Mouse (Mus musculus) monocyte, adult 5-6 weeks (primary cell): ENCODE measurements around the gene Slc8a1. TPM values are rescaled to one million over a fixed set of nuclear protein-coding genes. Genes with fewer than 3 reads are reported as not detected.

ENCODE experiments used
- ATAC-seq: fragments of 153-309, 156-312 bp; replicated peaks from 2 replicates; pipeline ENCODE4 v1.8.0; 2017; ENCODE audit warnings: mild to moderate bottlenecking; ENCODE audit not compliant: low TSS enrichment, insufficient number of reproducible peaks, severe bottlenecking, poor library complexity, low FRiP score
- total RNA-seq: library from RNA; stranded (forward); fragments of 200-1000, 200-491, 200-594 nt; gene quantifications from 3 replicates; pipeline ENCODE4 v1.2.3, GENCODE M21; 2017

Gene Slc8a1
- total RNA-seq, 1 experiment from 2014 or later, result 109 TPM

DNA sequence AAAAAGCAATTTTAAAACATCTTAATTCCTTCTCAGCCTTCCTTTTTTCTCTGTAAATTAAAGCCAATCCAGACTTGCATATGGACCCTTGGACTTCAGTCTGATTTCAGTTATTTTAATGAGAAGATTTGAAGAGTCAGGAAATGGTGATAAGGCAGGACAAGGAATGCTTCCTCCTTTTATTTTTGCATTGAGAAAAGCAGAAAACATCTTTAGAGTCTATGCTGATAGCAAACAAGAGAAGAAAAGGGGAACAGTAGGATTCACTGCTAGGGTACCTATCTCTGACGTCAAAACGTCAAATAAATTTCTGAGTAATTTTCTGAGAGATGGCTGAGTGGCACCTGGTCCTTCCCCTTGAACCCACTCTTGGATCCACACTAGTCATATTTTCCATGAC lies 139.1 kb downstream of the Slc8a1 start:
- no peak for ATAC-seq

DNA sequence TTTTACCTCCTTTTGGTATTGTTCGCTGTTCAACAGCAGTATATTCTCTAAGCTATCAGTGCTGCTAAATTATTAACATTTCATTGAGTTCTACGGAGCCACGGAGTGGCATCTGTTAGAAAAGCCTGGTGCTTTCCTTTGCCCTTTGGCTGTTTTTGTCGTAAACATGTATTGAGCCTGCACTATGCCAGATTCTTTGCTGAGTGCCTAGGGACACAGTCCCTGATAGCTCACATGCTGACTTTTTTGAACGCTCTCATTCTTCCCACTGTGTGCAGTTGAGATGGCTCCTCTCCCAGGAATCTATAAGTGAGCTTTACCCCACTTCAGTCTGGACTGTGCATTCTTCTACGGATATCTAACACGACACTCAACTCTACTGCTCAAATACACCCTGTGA lies 148.4 kb downstream of the Slc8a1 start:
- ATAC-seq, result no peak

DNA sequence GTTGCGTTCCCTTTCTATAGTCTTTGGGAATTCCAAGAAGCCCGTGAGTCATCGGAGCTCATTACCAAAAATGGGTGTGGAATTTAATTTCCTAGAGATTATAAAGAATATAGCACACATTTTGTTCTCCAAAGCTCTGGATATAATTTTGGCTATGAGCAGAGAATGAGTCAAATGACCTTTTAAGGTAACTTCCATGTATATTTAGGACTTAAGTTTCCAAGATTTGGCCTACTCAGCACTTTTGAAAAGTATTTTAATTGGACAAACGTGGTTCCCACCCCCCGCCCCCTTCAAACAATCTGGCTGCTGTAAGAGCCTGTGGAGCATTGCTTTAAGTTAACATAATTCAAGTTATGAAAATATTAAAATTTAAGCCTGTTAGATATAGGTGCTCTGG lies 151.4 kb downstream of the Slc8a1 start:
- ATAC-seq, result no peak

DNA sequence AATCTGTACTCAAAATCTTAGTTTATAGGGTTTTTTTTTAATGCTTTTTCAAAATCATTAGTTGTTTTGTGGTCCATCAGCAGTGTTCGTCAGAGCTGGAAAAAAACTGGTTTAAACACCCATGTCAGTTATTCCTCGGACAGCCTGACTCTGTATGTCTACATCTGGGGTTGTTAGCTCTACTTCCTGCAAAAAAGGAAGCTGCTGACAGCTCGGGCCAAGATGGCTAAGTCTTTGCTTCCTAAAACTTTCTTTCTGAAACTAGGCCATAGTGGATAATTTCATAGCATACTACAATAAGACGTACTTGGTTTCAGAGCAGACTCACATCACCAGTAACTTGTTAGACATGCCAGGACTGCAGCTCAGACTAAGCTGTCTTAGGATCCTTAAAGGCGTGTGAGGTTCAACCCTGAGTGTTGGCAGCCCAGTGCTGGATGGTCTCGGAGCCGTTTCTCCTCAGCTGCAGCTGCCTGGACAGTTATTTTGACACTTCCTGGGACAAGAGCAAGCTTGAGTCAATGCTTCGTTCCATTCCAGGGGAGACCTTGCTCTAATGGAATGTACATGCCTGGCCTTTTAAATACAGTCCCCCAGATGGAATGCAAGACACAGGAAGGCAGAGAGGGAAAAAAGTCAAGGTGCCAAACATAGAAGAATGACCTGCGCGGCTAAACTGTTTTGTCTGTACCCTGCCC lies 158.3 kb downstream of the Slc8a1 start:
- no peak for ATAC-seq

DNA sequence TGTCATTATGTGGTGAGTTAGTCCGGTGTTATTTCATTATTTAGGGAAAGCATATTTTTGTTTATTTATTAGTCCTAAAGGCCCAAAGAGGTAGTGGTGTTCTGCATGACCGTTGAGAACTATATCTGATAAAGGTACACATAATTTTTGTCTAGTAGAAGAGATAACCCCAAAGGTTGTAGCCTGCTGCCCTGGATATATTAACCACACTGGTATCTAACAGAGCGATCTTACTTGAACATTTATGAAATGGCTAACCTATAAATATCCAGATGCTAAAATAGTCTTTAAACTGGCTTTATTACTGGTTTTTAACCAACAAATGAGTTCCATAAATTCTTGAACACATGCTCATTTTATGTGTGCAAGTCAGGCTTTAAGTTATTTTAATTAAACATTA lies 161.3 kb downstream of the Slc8a1 start:
- no peak for ATAC-seq

DNA sequence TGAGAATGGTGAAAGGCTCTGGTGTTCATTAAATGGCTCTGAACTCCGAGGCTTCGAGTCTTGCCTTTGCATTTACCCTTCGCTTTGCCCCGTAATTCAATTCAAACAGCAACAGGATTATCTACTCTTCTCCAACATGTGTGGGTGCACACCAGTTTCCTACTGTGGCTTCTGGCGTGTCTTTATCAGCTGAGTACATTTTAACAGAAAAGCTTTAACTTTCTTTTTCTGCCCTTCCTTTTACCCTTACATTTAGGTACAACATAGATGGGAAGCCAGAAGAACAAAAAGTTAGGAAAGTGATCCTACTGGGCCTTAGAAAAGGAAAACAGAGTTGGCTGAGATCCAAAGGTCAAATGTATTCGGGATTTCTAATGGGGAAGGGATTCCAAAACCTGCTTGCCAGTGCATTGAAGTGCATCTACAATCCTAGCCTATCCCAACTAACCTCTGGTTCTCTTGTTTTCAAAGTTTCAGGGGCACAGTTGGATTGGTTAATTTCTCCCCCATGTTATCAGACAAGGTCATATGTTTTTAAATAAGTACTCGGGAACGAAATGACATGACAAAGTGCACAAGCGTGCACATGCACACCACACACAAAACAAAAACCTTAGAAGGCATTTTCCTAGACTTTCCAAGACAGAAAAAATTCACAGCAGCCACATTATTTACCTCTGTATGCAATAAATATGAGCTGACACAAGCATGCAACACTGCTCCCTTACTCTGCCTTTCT lies 172.4 kb downstream of the Slc8a1 start:
- no peak for ATAC-seq

DNA sequence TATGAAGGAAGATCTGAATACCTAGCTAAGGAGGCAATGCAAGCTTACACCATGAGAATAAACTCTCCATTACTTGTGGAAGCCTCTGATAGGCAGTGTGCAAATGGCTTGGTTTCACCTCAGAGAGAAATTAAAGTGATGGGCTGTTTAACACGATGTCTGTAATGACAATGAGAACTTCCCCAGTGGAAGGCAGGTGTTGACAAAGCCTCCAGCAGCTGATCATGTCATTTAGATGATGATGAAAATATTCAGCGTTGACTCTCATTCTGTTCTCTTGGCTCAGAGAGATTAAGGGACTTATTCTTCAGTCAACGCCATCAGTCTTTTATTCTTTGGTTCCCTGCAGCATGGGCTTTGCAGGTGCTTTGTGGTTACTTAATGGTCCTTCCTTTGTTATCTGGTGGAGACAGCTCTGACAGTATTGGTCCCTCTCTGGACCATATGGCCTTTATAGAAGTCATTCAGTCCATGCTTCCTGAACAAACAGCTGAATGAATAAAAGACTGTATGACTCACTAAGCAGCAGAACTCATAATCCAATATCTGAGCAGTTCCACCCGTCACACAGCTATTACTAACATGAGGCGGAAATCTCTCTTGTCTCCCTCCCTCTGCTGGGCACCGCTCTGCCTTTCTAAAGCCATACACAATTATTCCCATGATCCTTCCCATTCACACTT lies 184.0 kb downstream of the Slc8a1 start:
- no peak for ATAC-seq

DNA sequence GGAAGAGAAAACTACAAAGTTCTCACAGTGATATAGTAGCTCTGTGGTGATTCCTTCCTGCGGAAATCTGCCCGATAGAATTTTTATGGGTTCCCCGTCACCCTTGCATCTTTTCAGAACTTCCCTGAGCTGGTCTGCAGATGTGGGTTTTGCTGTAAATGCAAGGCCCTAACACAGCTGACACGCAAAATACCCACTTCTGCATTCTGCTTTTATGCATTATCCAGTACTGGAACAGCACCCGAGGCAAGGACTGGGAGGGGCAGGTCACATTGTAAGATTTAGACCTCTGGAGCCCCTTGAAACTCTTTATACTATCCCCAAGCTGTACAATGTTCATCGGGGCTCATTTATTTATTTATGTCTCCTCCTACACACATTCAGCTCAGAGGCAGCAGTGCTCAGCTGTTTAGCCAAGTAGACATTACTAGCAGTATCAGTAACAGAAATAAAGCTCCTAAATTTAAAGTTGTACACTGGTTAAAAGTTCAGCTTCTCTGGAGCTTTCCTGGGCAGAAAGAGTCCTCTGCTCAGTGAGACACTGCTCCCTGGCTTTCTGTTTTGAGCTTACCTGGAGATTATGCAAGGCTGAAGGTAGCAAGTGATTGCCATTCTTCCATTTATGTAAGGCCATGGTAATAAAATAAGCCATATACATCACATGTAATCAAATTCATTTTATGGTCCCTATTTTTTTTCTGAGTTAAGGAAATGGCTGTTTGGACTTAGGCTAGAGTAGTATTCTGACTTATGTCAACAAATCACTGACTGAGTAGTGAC lies 186.1 kb downstream of the Slc8a1 start:
- ATAC-seq, result peak; percentile 47; the same call in 1 of the 2 replicates

DNA sequence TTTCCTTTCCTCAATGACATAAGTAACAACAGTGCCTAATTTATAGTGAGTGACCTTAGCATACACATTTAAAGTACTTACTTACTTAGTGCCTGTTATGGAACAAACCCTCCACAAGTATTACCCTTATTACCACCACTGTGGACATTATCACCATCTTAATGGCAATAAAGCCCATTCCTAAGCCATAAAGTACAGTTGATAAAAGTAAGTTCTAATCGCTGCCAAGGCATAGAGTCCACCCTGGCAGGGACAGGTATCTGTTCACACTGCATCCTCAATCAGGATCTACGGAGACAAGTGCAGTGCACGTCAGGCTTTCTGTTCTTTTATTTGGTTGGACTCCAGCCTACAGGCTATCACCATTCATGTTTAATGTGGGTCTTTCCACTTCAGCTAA lies 187.3 kb downstream of the Slc8a1 start:
- no peak for ATAC-seq

DNA sequence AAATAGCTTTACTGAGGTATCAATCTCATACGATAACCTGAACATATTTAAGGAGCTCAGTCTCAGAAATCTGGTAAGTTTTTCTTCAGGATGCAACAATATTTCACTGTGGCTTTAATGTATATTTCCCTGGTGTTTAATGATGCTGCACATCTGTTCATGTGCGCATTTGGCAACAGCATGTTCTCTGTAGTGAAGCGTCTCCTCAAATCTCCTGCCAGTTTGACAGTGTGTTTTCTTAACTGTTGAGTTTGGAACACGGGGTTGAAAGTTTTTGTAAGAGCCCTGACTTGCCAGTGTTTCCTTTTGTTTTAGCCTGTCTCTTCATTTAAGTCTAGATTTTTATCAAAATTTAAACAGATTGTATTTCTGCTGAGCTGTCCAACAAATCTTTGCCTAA lies 190.2 kb downstream of the Slc8a1 start:
- ATAC-seq, result no peak

DNA sequence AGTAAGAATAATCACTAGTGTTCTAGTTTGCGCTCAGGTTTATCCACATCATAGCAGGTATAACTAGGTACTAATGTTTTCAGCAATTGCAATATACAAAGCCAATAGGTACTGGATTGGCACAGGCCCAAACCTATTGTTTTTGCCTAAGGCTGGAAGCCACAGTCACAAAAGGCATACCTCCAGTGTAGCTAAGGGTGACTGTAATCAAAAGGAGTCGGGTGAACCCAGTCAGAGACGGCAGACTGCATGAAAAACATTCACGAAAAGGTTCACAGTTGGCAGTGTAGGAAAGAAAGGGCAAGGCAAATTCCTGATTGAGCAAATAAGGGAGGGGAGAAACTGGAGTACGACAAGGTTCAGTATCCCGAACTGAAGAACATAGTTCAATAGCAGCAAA lies 191.7 kb downstream of the Slc8a1 start:
- no peak for ATAC-seq

DNA sequence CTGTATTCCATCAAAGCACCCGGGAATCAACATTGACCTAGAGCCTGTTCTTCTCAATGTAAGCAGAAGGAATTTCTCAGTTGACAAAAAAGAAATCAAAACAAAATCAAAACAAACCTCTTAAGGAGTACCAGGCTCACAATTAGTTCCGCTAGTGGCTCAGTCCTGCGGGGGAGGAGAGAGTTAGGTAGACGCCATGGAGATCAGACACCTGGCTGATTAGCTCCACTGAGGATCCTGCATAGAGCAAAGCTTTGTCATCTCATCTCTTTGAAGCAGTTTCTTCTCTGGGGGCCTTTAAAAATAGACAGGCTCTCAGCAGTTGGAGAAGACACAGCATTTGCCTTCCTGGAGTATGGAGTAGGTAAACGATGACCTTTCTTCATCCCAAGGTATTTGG lies 192.2 kb downstream of the Slc8a1 start:
- no peak for ATAC-seq

DNA sequence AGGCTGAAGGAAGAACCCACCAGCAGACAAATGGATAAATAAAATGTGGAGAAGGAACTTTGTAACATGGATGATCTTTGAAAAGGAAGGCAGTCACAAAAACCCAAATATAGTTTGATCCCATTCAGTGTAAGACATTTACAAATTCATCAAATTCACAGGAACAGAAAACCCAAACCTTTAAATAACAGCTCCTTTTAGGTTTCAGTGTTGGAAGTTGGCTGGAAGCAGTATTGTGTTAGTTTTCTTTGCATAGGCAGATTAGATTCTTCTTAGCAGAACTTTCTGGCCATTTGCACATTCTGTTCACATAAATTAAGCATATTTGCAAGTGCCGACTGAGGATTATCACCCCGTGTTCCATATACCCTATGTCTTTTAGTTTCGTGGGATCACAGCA lies 193.3 kb downstream of the Slc8a1 start:
- ATAC-seq, result no peak

DNA sequence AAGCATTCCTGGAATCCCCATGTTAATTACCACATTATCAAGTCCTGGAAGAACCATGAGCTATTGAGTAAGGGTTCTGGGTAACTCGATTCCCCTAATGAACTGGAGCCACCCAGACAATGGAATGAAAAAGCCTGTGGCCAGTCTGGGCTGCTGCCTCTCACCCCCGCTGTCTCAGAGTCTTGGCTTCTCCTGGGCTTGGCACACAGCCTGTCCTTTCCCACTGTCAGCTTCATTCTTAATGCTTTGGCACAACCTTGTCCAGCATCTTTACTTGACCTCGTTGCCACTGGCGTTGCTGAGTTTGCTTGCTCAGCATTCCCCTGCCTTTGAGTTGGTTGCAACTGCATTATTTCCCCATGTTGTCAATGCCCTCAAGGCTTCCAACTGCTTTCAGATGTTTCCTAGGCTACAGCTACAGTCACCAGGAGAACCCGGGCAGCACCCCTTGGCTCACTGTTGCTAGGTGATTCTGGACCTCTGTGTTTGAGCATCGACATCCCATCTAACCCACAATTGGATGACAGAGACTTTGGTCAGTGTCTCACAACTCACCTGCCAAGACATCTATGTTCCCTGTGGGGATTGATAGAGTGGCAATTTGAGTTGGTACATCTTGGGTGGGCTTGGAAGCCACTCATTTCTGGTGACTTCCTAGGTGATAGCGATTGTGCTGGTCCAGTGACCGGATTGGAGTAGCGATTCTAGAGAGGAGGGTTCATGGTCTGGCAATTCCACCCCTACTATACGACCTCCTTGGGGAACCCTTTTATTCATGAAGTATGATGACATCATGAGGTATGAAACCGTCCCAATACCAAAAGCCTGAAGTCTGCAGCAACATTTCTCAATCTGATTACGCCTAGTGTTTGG lies 195.6 kb downstream of the Slc8a1 start:
- no peak for ATAC-seq

DNA sequence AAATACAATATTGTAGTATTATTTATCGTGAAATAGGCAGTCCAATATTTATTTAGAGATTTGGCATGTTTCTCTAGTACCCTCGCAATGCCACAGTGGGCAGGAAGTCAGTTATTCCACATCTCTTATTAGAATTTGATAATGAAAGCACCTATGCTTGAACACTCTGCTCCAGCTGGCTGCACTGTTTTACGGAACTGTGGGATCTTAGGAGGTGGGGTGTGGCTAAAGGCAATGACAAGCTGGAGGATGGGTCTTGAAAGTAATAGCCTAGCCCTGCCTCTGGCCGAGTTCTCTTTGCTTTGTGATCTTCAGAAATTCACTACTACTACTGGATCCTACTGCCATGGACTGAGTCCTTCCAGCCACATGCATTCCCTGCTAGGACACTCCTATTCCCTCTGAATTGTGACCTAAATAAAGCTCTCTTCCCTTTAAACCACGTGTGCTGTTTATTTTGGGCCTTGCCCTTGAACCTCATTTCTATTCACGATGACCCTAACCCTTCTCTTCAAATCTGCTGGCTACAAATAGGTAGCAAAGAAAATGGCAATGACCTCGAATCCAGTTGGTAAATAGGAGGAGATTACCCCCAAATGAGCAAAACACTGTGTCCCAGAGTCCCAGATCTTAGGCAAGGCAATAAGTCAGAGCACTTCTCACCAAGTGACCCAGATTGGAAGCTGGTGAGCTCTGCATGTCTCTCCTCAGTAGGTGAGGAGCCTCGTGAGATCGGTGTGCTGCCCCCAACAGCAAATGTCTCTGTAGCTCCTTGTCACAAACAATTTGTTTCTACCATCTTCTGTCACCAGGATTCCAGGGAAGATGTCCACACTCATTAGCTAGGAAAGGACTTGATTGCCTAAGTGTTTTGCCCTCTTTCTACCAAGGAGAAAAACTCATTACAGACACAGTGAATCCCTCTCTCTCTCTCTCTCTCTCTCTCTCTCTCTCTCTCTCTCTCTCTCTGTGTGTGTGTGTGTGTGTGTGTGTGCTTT lies 199.7 kb downstream of the Slc8a1 start:
- ATAC-seq, result no peak

DNA sequence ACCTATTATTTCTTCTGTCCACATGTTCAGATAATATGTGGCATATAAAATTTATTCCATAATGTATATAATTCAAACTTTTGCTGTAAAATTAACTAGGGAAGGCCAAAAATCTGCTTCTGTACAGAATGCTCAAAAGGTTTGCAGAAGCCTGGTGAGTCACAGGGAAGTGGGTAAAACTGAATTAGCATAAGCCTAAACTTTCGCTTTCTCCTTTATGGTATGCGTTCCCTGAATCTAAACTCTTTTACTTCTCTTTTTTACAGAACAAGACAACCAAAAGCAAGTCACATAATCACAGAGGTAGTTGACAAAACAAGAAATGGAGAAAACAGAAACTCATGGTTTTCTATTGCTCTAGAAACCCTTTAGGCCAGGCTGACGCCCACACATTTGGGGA lies 202.1 kb downstream of the Slc8a1 start:
- peak; percentile 92 for ATAC-seq

DNA sequence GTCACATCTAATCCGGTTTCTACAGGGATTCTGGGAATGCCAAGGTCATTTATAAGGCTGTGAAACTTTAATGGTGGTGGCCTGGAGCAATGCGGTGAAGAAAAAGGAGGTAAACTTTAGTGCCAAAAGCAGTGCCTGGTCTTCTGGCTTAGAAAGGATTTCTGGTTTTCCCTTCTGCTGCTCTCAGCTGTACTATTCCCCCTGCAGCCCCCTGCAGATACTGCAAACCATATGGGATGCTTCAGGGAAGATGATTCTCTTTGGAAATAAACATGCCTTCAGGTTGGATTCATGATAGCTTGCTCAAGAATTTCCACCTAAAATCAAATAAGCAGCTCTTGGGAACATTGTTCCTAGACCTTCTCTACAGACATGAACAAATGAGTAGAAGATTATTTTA lies 208.3 kb downstream of the Slc8a1 start:
- no peak for ATAC-seq
